Mouse (Mus musculus): Measurements from ENCODE around the gene Gpatch8.

Gene Gpatch8

GRCm38 (mm10) chr11:102495114-102495513 lies 61.1 kb downstream of the Gpatch8 start:
- no peak for DNase-seq

GRCm38 (mm10) chr11:102494063-102494650 lies 62.0 kb downstream of the Gpatch8 start:
- no peak for DNase-seq

- DNase-seq: no peak
Measured at GRCm38 (mm10) chr11:102493241-102493640, 63.0 kb downstream of the Gpatch8 start.

GRCm38 (mm10) chr11:102487901-102488300 lies 68.3 kb downstream of the Gpatch8 start:
- DNase-seq: no peak

GRCm38 (mm10) chr11:102486733-102487386 lies 69.3 kb downstream of the Gpatch8 start:
- peak in 1 of 2 experiments; percentile 63 for DNase-seq

GRCm38 (mm10) chr11:102481779-102482178 lies 74.4 kb downstream of the Gpatch8 start:
- DNase-seq: no peak

GRCm38 (mm10) chr11:102480897-102481296 lies 75.3 kb downstream of the Gpatch8 start:
- no peak for DNase-seq

- DNase-seq: no peak
Measured at GRCm38 (mm10) chr11:102480111-102480510, 76.1 kb downstream of the Gpatch8 start.

GRCm38 (mm10) chr11:102479581-102479980 lies 76.6 kb downstream of the Gpatch8 start:
- DNase-seq: no peak

- no peak for DNase-seq
Measured at GRCm38 (mm10) chr11:102478671-102479070, 77.5 kb downstream of the Gpatch8 start.

GRCm38 (mm10) chr11:102475027-102475426 lies 81.2 kb downstream of the Gpatch8 start:
- no peak for DNase-seq

- DNase-seq: no peak
Measured at GRCm38 (mm10) chr11:102469648-102470357, 86.4 kb downstream of the Gpatch8 start, which contains the start of gene Itga2b. Gene Itga2b (minus strand): TSS chr11:102470122.

- DNase-seq: peak; percentile 98 to 99
Measured at GRCm38 (mm10) chr11:102467041-102467631, 89.1 kb downstream of the Gpatch8 start.

- peak; percentile 75 to 84 for DNase-seq
Measured at GRCm38 (mm10) chr11:102465713-102466436, 90.3 kb downstream of the Gpatch8 start.

- DNase-seq: no peak
Measured at GRCm38 (mm10) chr11:102464901-102465300, 91.3 kb downstream of the Gpatch8 start.

- no peak for DNase-seq
Measured at GRCm38 (mm10) chr11:102461764-102462163, 94.4 kb downstream of the Gpatch8 start.

GRCm38 (mm10) chr11:102460541-102460940 lies 95.7 kb downstream of the Gpatch8 start:
- no peak for DNase-seq

- peak; percentile 70 to 79 for DNase-seq
Measured at GRCm38 (mm10) chr11:102455740-102456396, 100.3 kb downstream of the Gpatch8 start.

GRCm38 (mm10) chr11:102453131-102453530 lies 103.1 kb downstream of the Gpatch8 start:
- no peak for DNase-seq

- DNase-seq: no peak
Measured at GRCm38 (mm10) chr11:102449043-102450008, 106.9 kb downstream of the Gpatch8 start.

GRCm38 (mm10) chr11:102448327-102448726 lies 107.9 kb downstream of the Gpatch8 start:
- DNase-seq: no peak
